Mouse (Mus musculus) embryonic stem cell, embryonic (primary cell): ENCODE measurements around the gene Tns2.

ENCODE experiments used
- CTCF ChIA-PET, 4 experiments: fragments of 300-600 bp in 2 of 4; fragments of 350-600 bp in 2 of 4; sonication (Branson Sonifier 250); formaldehyde crosslinking; loops; one replicate each; lab custom pipeline; 2022; ENCODE audit warnings: inconsistent platforms in 2 of 4; lab: Charles Lee
- POLR2A ChIA-PET, 4 experiments: fragments of 300-600 bp in 2 of 4; fragments of 350-600 bp in 2 of 4; sonication (Branson Sonifier 250); formaldehyde crosslinking; loops; one replicate each; lab custom pipeline; 2022; ENCODE audit warnings: antibody characterized with exemption in 4 of 4, inconsistent platforms in 1 of 4; lab: Charles Lee

The Tns2 gene

DNA sequence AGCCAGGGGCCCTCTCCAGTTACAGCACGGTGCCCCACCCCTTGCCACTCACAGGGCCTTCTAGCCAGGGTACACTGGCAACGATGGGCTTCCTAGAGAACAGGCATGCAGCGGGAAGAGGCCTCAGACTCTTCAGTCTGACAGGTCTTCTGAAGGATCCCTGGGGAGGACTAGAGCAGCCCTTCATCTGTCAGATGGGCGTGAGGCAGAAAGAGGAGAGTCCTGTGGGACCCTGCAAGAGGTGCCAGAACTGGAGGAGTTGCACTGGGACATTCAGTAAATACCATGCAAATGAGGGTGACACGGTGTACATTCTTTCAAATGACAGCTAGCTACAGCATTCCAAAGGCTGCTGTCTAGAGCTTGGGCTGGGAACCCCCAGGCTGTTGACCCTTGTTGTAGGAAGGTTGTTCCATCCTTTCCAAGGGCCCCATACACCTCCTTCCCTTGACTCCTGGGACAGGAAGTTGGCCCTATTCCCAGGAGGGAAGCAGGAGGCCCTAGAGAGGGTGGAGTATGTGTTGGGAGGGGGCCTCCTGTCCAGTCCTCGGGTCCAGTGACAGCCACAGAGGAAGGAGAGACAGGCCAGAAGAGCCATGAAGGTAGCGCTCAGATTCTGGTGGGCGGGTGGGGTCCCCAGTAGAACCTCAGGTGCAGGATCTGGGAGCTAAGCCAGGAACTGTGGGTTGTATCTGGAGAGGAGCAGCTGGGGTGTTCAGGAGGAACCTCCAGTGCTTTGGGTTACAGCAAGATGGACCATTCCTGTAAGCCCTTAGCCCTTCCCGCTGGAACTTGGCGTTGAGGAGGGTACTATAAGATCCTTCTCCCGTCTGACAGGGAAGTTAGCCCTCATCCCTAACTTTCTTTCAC, 1.7 kb downstream of the Tns2 start:
- ChIA-PET CTCF (interaction anchor here (0.6 to 3.3 kb wide), 16 partner anchors 7 to 1909 kb away, joined by 3 to 31 read pairs (median 5); no protein-coding TSS in a partner anchor), POLR2A (interaction anchor here in 2 of 4 experiments (0.6 to 9.8 kb wide), 13 partner anchors 8 to 312 kb away, joined by 3 to 112 read pairs (median 8); partner anchors contain the start of genes Eif4b (in 2 of the 2), Sp1 (in 1 of the 2) and Spryd3 (in 1 of the 2))

DNA sequence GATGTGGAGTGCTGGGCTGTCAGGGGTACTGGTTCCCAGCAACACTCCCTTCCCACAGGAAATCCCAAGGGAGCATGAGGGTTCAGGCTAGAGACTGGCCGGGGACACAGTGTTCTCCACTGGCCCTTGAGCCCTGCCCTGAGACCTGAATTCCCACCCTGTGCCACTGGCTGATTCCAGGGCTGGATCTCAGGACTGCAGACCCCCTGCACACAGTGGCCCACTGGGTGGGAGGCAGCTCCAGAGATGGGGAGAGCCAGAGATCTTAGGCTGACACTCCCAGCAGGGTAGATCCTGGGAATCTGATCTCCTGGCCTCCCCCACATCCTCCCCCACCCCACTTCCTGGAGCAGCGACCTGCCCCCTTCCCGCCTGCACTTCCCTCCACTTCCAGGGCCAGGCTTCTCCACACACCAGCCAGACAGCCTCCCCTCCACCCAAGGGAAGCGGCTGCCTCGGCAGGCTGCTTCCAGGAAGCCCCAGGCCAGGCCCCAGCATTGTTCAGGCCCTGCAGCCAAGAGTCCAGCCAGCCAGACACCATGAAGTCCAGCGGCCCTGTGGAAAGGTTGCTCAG, 2.4 kb downstream of the Tns2 start:
- POLR2A ChIA-PET: interaction anchor here in 3 of 4 experiments (0.7 to 6.4 kb wide), 9 partner anchors 8 to 150 kb away, joined by 3 to 82 read pairs (median 7); partner anchors contain the start of gene Spryd3 (in 1 of the 3)

DNA sequence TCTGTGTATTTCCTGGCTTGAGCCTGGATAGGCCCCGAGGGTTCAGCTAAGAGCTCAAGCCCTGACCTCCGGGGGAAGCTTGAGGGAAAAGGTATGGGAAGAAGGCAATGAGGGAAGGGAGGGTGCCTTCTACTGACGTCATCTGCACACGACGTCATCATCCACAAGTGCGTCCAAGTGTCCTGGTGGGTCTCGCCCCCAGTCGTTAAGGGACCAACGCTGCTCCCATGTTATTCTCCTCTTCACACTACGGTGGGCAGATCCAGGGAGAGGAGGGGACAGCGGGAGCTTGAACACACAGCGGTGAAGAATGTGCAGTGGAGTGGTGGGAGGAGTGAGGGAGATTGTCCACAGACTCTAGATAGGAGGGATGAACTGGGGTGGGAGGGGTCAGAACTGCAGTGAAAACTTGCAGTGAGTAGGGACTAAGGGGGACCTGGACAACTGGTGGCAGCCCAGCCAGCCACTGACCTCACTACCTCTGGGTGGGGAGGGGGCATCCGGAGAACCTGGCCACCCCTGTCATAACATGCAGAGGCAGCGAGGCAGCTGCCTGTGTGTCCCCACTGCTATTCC, 3.2 kb downstream of the Tns2 start:
- CTCF ChIA-PET: interaction anchor here in 3 of 4 experiments (0.7 to 1.6 kb wide), 7 partner anchors 12 to 247 kb away, joined by 3 to 4 read pairs (median 3); partner anchors contain the start of genes Aaas (in 1 of the 3) and Pfdn5 (in 1 of the 3)
- POLR2A ChIA-PET: interaction anchor here in 3 of 4 experiments (0.5 to 6.4 kb wide), 32 partner anchors 9 to 676 kb away, joined by 3 to 82 read pairs (median 4); partner anchors contain the start of genes Eif4b (in 1 of the 3), Espl1 (in 1 of the 3), Pcbp2 (in 1 of the 3) and Pfdn5 (in 1 of the 3)

More for the DNA sequence above, 2.4 kb downstream of the Tns2 start:
- CTCF ChIA-PET: interaction anchor here in 3 of 4 experiments (0.6 to 1.3 kb wide), 4 partner anchors 10 to 248 kb away, joined by 3 to 4 read pairs (median 4); partner anchors contain the start of gene Aaas (in 1 of the 3)

DNA sequence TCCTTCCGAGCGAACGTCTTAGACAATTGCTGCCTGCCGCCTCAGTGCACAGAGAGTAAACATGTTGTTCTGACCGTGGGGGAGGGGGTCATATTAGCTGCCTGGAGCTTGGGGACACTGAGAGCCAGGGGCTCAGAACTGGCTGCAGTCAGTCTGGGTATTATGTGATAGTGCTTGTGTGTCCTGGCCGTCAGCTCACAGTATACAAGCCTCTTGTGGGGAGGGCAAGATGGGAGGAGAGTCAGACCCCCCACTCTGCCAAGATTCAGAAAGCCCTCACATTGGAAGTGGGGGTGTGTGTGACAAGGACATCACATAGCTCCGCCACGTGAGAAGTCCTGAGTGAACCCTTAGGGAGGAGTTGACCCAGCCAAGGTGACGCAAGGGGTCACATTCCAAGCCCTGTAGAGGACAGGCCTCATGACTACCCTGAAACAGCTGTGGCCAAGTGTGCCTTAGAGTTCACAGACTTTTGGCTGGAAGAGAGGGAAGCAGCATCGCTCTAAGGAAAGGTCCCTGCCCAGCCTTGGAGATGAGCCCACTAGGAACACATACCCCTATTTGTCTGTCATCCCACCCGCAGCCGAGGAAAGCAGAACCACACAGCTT, 3.8 kb downstream of the Tns2 start:
- CTCF ChIA-PET: interaction anchor here in 2 of 4 experiments (0.6 to 1.6 kb wide), 7 partner anchors 11 to 222 kb away, joined by 3 to 4 read pairs (median 3); partner anchors contain the start of genes Krt8 (in 1 of the 2) and Pfdn5 (in 1 of the 2)
- POLR2A ChIA-PET: interaction anchor here in 3 of 4 experiments (0.5 to 6.4 kb wide), 30 partner anchors 10 to 412 kb away, joined by 3 to 82 read pairs (median 4); partner anchors contain the start of genes Eif4b (in 1 of the 3), Espl1 (in 1 of the 3), Pcbp2 (in 1 of the 3) and Pfdn5 (in 1 of the 3)

DNA sequence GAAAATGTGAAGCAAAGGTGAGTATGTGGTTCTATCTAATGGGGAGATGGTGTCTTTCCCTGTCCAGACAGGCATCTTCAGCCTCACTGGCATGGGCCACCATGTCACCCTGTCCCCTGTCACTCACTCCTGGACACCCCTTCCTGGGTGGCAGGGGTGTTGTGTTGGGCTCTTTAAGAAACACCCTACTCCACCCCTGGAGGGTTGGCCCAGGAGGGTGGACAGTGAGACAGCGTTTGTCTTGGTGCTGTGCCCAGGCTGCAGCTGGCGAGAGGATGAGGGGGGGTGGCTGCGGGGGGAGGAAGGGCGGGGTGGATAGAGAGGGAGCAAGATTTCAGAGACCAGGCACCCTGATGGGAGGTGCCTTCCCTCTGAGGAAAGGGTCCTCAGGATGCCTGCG, 5.1 kb downstream of the Tns2 start:
- POLR2A ChIA-PET: interaction anchor here in 3 of 4 experiments (0.6 to 6.4 kb wide), 11 partner anchors 10 to 232 kb away, joined by 3 to 82 read pairs (median 11); partner anchors contain the start of gene Spryd3 (in 1 of the 3)
- CTCF ChIA-PET: interaction anchor here in 3 of 4 experiments (0.6 to 4.9 kb wide), 4 partner anchors 35 to 1750 kb away, joined by 4 to 75 read pairs (median 5); no protein-coding TSS in a partner anchor

DNA sequence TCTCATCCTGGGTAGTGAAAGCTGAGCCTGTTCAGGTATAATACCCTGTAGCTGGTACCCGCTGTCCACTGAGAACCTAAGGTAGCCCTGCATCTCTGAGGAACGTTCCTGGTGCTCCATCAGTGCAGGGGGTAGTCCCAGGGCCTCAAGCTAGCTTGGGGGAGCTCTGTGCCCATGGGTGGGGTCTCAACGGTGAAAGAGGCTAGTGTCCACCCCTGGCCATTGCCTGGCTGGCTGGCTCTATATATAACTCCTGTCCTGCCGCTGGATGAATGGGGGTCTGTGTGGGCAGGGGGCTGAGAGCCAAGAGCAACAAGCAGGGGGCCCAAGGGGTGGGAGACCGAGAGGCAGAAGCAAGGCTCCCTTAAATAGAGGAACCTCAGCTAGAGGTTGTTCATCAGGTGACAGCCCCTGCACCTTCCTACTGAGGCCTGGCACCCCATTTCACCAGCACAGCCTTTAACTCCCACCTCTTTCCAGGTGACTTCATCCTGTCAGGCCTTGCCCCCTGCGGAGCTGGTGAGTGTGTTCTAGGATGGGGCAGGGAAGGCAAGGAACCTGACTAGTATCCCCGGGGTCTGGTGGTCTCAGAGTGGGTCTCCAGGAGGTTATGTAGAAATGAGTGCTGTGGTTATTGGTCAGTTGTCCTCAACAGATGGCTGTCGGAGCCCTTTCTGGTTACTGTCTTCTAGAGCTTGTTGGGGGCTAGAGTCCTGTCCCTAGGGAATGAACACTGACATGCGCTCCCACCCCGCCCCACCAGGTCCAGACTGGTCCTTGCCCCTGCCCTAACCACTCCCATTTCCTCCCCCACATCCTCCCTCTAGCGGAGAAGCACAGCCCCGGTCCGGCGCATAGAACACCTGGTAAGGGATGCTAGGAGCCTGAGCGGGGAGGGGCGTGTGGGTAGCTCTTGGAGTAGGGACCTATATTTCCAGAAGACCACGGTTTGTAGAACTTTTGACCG, 5.8 kb downstream of the Tns2 start:
- POLR2A ChIA-PET: interaction anchor here (0.6 to 6.4 kb wide), 35 partner anchors 8 to 364 kb away, joined by 3 to 82 read pairs (median 8); partner anchors contain the start of genes Spryd3 (in 3 of the 4), Eif4b (in 2 of the 4), Soat2 (in 2 of the 4) and Pcbp2 (in 1 of the 4)
- CTCF ChIA-PET: interaction anchor here (0.5 to 4.9 kb wide), 30 partner anchors 8 to 1751 kb away, joined by 3 to 75 read pairs (median 6); partner anchors contain the start of genes Krt8 (in 1 of the 4), Spryd3 (in 1 of the 4) and Tns2 (in 1 of the 4)

DNA sequence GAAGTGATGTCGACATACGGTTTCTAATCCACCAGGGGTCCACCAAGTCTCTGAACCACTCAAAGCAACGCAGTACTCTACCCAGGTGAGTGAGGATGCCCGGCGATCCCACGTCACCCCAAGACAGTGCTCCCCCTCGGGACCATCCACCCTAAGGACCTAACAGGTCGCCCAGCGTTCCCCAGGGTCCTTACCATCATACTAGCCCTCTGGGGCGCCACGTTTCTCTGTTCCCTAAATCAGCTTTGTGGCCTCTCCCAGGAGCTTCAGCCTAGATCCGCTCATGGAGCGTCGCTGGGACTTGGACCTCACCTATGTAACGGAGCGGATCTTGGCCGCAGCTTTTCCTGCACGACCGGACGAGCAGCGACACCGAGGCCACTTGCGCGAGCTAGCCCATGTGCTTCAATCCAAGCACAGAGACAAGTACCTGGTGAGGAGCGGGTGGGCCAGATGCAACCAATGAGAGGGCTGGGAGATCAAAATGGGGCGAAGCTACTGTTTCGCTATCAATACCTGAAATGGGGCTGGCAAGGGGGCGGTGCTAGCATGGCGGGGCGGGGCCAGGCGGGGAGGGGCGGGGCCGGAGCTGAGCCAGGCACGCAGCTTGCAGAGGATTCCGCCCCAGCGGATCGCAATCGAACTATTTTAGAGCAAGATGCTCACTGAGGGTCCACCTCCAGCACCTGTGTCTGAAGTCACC, 6.7 kb downstream of the Tns2 start:
- POLR2A ChIA-PET: interaction anchor here (0.5 to 6.4 kb wide), 63 partner anchors 8 to 977 kb away, joined by 3 to 82 read pairs (median 6); partner anchors contain the start of genes Spryd3 (in 3 of the 4), Eif4b (in 2 of the 4), Soat2 (in 2 of the 4) and Zfp740 (in 2 of the 4)

DNA sequence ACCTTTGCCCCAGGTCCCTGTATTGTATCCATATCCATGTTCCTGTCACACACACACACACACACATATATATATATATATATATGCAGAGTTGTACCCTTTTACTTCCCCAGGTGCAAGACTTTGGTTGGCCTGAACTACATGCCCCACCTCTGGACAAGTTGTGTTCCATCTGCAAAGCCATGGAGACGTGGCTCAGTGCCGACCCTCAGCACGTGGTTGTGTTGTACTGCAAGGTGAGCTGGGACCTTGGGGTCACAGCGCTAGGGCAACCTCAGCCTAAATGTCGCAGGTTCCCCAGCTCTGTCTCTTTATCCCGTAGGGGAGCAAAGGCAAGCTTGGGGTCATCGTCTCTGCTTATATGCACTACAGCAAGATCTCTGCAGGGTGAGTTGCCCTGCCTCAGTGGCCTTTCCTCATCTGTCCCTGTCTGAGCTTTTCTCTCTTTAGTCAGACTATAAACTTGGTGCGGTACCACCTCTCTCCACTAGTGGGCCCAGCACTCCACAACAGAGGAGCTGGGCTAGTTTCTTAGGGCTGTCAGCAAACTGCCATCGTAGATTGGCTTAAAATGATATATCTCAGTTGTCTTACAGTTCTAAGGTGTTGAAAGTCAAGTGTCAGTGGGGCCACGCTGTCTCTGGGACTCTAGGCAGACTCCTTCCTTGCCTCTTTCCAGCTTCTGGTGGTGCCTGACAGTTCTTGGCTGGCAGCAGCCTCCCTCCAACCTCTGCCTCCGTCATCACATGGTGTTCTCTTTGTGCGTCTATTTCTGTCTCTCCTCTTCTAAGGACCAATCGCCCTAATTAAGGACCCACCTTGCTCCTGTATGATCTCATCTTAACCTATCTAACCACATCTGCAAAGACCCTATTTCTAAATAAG, 7.7 kb downstream of the Tns2 start:
- POLR2A ChIA-PET: interaction anchor here (0.6 to 6.4 kb wide), 62 partner anchors 8 to 978 kb away, joined by 3 to 82 read pairs (median 6); partner anchors contain the start of genes Eif4b (in 3 of the 4), Soat2 (in 2 of the 4), Spryd3 (in 2 of the 4) and Zfp740 (in 2 of the 4)
- CTCF ChIA-PET: interaction anchor here (0.5 to 4.9 kb wide), 130 partner anchors 8 to 1431 kb away, joined by 3 to 75 read pairs (median 4); partner anchors contain the start of genes Spryd3 (in 4 of the 4), Soat2 (in 2 of the 4), Tns2 (in 2 of the 4) and Atg101 (in 1 of the 4)

More for the DNA sequence above, 6.7 kb downstream of the Tns2 start:
- CTCF ChIA-PET: interaction anchor here (0.5 to 4.9 kb wide), 80 partner anchors 8 to 1359 kb away, joined by 3 to 75 read pairs (median 5); partner anchors contain the start of genes Spryd3 (in 4 of the 4), Eif4b (in 1 of the 4), Espl1 (in 1 of the 4) and Krt8 (in 1 of the 4)

DNA sequence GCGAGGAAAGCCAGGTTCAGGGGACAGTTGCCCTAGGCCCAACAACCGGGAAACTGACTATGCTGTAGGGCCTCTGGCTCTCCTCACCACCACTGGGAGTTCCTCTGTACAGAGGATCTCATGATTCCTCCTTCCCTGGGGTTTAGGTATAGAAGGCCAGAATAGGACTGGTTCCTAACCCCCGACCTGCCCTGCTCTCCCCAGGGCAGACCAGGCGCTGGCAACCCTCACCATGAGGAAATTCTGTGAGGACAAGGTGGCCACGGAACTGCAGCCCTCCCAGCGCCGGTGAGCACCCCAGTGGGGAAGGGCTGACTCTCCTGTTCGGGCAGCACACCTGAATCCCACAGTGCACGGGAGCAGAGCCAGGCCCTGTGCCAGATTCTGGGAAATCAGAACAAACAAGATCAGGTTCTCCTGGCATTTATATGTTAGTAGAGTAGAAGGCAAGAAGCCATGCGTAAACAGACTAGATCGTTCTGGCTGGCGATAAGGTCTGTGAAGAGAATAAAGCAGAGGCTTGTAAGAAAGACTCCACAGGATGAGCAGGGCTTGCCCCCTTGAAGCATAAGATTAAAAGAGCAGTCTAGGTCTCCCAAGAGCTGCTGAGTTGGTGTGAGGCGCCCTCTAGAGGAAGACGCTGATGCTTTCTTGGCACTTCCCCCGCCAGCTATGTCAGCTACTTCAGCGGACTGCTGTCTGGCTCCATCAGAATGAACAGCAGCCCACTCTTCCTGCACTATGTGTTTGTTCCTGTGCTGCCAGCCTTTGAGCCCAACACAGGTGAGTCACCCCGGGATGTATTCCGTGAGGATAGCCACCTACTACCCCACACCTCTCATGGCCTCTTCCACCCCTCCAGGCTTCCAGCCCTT, 8.7 kb downstream of the Tns2 start:
- ChIA-PET CTCF (interaction anchor here (0.5 to 4.9 kb wide), 125 partner anchors 8 to 995 kb away, joined by 3 to 75 read pairs (median 4); partner anchors contain the start of genes Spryd3 (in 4 of the 4), Tns2 (in 4 of the 4), Csad (in 2 of the 4) and Soat2 (in 2 of the 4)), POLR2A (interaction anchor here (0.5 to 6.4 kb wide), 41 partner anchors 8 to 792 kb away, joined by 3 to 82 read pairs (median 4); partner anchors contain the start of genes Eif4b (in 3 of the 4), Zfp740 (in 2 of the 4), Map3k12 (in 1 of the 4) and Tns2 (in 1 of the 4))

DNA sequence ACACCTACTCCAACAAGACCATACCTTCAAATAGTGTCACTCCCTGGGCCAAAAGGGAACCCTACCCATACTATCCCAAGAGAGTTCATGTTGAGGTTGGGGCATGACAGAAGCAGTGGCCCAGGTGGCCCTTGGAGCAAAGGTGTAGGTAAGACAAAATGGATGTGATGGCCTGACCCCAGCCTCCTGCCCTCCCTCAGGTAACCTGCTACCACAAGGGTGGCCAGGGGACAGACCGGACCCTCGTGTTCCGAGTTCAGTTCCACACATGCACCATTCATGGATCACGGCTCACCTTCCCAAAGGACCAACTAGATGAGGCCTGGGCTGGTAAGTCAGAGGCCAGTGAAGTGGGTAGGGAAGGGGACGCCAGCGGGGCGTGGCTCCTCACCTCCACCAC, 10.1 kb downstream of the Tns2 start:
- CTCF ChIA-PET: interaction anchor here (0.6 to 4.9 kb wide), 12 partner anchors 8 to 1012 kb away, joined by 3 to 35 read pairs (median 6); partner anchors contain the start of genes Soat2 (in 1 of the 4) and Spryd3 (in 1 of the 4)
- POLR2A ChIA-PET: interaction anchor here in 2 of 4 experiments (1.2 to 3.4 kb wide), 9 partner anchors 9 to 36 kb away, joined by 3 to 15 read pairs (median 5); no protein-coding TSS in a partner anchor

DNA sequence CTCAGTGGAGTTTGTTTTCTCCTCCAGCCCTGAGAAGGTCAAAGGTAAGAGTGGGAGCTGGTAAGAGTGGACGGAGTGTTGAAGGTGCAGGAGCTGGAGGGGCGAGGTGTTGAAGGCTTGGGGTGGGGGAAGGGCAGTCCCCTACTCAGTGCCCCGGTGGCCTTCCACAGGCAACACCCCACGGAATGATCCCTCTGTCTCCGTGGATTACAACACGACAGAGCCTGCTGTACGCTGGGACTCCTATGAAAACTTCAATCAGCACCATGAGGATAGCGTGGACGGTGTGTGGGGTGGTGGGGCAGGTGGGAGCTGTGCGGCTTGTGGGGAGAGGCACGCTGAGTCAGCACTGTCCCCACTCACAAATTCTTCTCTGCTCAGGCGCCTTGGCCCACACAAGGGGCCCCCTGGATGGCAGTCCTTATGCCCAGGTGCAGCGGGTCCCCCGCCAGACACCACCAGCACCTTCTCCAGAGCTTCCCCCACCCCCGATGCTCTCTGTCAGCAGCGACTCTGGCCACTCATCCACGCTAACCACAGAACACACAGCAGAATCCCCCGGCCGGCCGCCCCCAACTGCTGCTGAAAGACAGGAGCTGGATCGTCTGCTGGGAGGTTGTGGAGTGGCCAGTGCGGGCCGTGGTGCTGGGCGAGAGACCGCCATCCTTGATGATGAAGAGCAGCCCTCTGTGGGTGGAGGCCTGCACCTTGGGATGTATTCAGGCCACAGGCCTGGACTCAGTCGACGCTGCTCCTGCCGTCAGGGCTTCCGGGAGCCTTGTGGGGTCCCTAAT, 10.7 kb downstream of the Tns2 start:
- CTCF ChIA-PET: interaction anchor here (0.5 to 4.9 kb wide), 15 partner anchors 10 to 1011 kb away, joined by 3 to 21 read pairs (median 4); partner anchors contain the start of genes Soat2 (in 2 of the 4) and Tns2 (in 2 of the 4)
- POLR2A ChIA-PET: interaction anchor here in 3 of 4 experiments (0.5 to 3.4 kb wide), 15 partner anchors 10 to 289 kb away, joined by 3 to 15 read pairs (median 4); partner anchors contain the start of genes Eif4b (in 1 of the 3), Soat2 (in 1 of the 3), Tns2 (in 1 of the 3) and Zfp740 (in 1 of the 3)
